Mouse (Mus musculus): ENCODE data around the gene Pknox2. TPM values are rescaled to one million over a fixed set of nuclear protein-coding genes. Genes with fewer than 3 reads are reported as not detected.

Gene Pknox2
- polyA plus RNA-seq, 1 experiment from 2014 or later, result 35.3 TPM

- H3K36me3 ChIP-seq (replicated peaks), result peaks cover 6% of the 10 kb centered on the region; the same call in 1 of the 2 replicates
- H3K9me3 ChIP-seq, result no peaks in the 10 kb centered on the region
- H3K4me1 ChIP-seq, result peaks cover 58% of the 10 kb centered on the region
- DNase-seq (ENCODE audit: extremely low spot score, low spot score), result no peak
- H3K27me3 ChIP-seq (ENCODE audit: poor library complexity, severe bottlenecking), result no peaks in the 10 kb centered on the region
- WGBS, result 58% methylated on average over 1 of the region's 1 CpGs
- H3K4me3 ChIP-seq, result no peak overlapping the region
- H3K27ac ChIP-seq, result peak overlapping the region; percentile 44; the same call in 1 of the 2 replicates
Measured at GRCm38 (mm10) chr9:36961874-36962273, 185.3 kb downstream of the Pknox2 start.

DNA sequence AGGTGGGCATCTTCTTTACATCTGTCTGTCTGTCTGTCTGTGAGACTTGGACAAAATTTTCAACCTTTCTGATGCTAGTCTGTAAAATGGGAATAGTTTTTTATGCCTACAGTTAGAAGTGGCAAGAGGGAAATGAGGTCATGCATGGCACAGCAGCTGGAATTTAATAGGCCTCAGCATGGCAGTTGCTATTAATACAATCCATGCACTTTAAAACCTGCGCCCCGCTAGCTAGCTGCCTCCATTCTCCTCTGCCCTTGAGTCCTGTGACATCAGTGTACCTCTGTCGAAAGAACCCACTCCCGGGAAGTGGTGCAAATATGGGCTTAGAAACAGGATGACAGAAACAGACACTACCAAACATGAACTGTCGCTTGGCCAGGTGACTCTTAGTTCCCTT is 186.1 kb downstream of the Pknox2 start:
- H3K27ac ChIP-seq, result no peak overlapping the region
- peaks cover 51% of the 10 kb centered on the region for H3K4me1 ChIP-seq

DNA sequence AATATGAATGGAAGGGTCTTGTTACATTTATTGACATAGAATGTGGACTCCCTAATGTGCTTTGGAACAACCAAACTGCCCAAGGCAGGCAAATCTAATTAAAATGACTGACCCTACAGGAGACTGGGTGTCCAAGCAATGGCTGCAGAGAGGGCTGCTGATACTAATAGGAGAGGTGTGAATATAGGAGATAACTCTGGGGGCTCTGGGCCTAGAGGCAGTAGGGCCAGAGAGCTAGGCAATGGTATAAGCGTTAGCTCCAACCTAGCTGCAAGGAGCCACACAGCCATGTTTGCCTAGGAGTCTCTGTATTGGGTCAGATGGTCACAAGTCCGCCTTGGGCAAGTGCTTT is 196.1 kb downstream of the Pknox2 start:
- Histone ChIP-seq H3K4me1 (peaks cover 46% of the 10 kb centered on the region), H3K27ac (peak overlapping the region; percentile 65), H3K9me3 (no peaks in the 10 kb centered on the region), H3K4me3 (no peak overlapping the region), H3K27me3 (ENCODE audit: poor library complexity, severe bottlenecking) (no peaks in the 10 kb centered on the region), H3K36me3 (replicated peaks) (peaks cover 33% of the 10 kb centered on the region)
- 68% methylated on average over 2 of the region's 2 CpGs for WGBS
- DNase-seq (ENCODE audit: extremely low spot score, low spot score), result no peak

More for the DNA sequence above, 186.1 kb downstream of the Pknox2 start:
- H3K36me3 ChIP-seq (replicated peaks), result no peaks in the 10 kb centered on the region
- no peak overlapping the region for H3K4me3 ChIP-seq
- H3K9me3 ChIP-seq, result no peaks in the 10 kb centered on the region
- 89% methylated on average over 5 of the region's 5 CpGs for WGBS
- H3K27me3 ChIP-seq (ENCODE audit: poor library complexity, severe bottlenecking), result no peaks in the 10 kb centered on the region
- DNase-seq (ENCODE audit: extremely low spot score, low spot score), result no peak

DNA sequence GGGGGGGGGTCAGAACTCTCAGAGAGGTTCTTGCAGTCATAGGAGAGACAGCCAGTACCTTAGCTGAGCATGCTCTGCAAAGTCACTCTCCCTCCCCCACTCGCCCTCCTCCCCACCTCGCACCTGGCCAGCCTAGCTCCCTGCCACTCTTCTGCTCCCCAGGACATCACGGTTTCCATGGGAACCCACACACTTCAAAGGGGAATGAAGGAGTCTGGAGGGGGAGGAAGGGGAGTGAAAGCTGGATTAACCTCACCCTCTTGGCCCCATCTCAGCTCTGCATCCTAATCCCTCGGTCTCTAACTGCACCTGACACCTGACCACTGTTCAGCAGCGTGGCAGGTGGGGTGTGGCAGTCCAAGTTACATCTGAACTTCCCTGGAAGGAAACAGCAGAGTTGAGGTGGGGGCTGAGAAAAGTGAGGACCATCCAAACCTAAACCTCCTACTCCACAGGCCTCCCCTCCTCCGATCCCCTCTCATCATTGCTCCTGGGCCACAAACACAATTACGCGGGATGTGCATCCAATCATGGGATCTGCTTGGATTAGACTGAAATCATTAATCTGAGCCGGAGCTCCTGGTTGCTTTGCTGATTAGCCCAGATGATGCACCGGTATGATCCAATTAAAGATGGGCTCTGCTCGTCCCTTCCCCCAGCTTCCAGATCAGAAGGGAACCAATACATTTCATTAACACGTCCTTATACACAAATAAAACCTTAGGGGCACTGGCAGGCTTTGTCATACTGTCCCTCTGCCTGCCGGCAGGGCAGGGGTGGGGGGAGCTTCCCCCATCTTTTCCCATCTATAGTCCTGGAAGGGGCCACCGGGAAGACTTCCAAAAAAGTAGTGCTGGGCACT is 196.7 kb downstream of the Pknox2 start:
- Histone ChIP-seq H3K9me3 (no peaks in the 10 kb centered on the region), H3K4me3 (no peak overlapping the region), H3K27ac (peak overlapping the region; percentile 65), H3K4me1 (peaks cover 46% of the 10 kb centered on the region), H3K27me3 (ENCODE audit: poor library complexity, severe bottlenecking) (no peaks in the 10 kb centered on the region), H3K36me3 (replicated peaks) (peaks cover 33% of the 10 kb centered on the region)
- 12% methylated on average over 14 of the region's 14 CpGs for WGBS
- DNase-seq (ENCODE audit: extremely low spot score, low spot score), result peak; percentile 52

- no peak for DNase-seq (ENCODE audit: extremely low spot score, low spot score)
Measured at GRCm38 (mm10) chr9:36948181-36948580, 199.0 kb downstream of the Pknox2 start.

DNA sequence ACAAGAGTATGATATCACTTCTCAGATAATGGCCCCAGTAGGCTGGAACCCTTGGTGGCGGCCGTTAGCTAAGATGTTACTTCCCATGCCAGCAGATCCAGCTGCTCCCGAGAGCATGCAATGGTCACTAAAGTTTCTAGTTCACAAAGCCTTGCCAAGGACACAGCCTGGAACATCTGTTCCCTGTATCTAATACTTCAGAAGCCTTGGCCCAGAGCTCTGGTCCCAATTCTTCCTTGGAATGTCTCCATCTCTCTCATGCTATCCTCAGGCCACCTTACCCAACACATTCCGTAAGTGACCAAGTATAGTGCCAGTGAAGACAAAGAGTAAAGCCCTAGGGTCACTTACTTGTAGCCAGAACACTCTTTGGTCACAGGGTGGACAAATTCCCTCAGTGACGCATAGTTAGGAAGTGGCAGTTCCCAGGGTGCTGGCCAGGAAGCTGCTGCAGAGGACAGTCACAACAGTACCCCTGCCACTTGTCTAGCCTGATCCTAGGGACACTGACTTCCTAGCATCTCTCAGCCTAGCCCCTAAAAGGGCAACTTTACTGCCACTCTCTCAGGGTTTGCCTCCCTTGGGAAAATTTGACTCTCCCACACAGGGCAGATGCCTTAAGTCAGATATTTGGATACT is 200.0 kb downstream of the Pknox2 start:
- Histone ChIP-seq H3K27ac (no peak overlapping the region), H3K4me3 (no peak overlapping the region), H3K9me3 (no peaks in the 10 kb centered on the region), H3K36me3 (replicated peaks) (peaks cover 6% of the 10 kb centered on the region), H3K27me3 (ENCODE audit: poor library complexity, severe bottlenecking) (no peaks in the 10 kb centered on the region), H3K4me1 (peaks cover 72% of the 10 kb centered on the region)
- 92% methylated on average over 5 of the region's 5 CpGs for WGBS
- no peak for DNase-seq (ENCODE audit: extremely low spot score, low spot score)

More at GRCm38 (mm10) chr9:36948181-36948580, 199.0 kb downstream of the Pknox2 start:
- Histone ChIP-seq H3K27me3 (ENCODE audit: poor library complexity, severe bottlenecking) (no peaks in the 10 kb centered on the region), H3K9me3 (no peaks in the 10 kb centered on the region), H3K4me3 (no peak overlapping the region), H3K27ac (peak overlapping the region; percentile 20; the same call in 1 of the 2 replicates), H3K4me1 (peaks cover 63% of the 10 kb centered on the region), H3K36me3 (replicated peaks) (peaks cover 17% of the 10 kb centered on the region)
- 93% methylated on average over 5 of the region's 5 CpGs for WGBS

DNA sequence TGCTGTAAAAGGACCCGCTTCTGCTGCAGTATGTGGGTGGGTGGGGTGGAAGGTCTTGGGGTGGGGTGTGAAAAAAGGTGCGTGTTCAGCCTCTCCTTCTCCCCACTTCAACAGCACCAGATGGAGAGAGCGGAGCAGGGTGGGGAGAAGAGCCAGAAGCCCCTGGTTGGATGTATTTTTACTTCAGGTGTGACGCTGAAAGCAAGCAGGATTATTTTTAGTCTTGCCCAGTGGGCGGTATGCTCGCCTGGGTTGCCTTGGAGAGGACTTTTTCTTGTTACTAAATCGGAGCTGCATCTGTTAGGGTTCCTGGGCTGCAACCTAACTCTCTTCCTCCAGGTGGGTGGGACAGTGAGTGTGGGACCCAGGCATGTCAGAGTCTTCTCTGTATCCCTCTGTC is 202.4 kb downstream of the Pknox2 start:
- DNase-seq (ENCODE audit: extremely low spot score, low spot score), result no peak
- Histone ChIP-seq H3K27me3 (ENCODE audit: poor library complexity, severe bottlenecking) (no peaks in the 10 kb centered on the region), H3K4me3 (no peak overlapping the region), H3K27ac (0 out of 2 replicates have a peak overlapping the region, but pooled peaks have one; percentile 44), H3K4me1 (peaks cover 72% of the 10 kb centered on the region), H3K36me3 (replicated peaks) (0 out of 2 replicates have a peak, but pooled peaks cover 2% of the 10 kb centered on the region), H3K9me3 (no peaks in the 10 kb centered on the region)
- 69% methylated on average over 7 of the region's 7 CpGs for WGBS

DNA sequence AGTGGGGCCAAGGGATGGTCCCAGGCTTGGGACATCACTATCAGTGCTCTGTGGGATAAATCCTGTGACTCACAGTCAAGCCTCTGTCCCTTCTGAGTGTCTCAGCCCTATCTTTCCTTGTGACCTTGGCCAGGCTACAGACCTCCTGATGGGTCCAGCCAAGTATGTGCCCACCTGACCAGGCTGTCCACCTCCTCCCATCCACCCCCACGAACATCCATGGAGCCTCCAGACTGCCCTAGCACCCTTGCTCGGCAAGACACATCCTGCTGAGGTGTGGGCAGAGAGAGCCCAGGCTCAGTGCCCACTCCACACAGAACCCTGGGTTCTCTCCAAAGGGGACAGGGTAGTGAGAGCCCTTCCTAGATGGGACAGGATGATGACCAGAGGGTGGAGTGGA is 204.6 kb downstream of the Pknox2 start:
- peaks cover 70% of the 10 kb centered on the region for H3K4me1 ChIP-seq
- H3K4me3 ChIP-seq, result no peak overlapping the region
- whole genome bisulfite sequencing, result 99% methylated on average over 2 of the region's 2 CpGs

DNA sequence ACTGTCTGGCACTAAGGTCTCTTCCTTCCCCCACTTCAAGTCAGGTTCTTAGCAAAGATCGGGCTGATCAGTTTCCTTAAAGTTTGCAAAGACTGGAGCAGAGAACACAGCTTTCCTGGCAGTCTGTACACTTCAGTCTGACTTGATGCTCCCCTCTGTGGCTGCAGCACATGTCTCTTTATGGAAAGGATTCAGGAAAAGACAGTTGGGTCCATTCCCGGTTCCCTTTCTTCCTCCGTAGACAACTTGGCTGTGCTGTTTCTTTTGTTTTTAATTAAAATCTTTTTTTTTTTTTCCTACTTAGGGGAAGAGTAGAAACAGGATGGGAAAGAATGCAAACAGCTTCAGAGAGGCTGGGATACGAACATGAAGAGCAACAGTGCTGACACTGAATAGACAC is 205.1 kb downstream of the Pknox2 start:
- no peak for DNase-seq (ENCODE audit: extremely low spot score, low spot score)
- 86% methylated on average over 4 of the region's 4 CpGs for WGBS
- Histone ChIP-seq H3K27ac (0 out of 2 replicates have a peak overlapping the region, but pooled peaks have one; percentile 4), H3K27me3 (ENCODE audit: poor library complexity, severe bottlenecking) (no peaks in the 10 kb centered on the region), H3K9me3 (no peaks in the 10 kb centered on the region), H3K4me1 (peaks cover 70% of the 10 kb centered on the region), H3K36me3 (replicated peaks) (no peaks in the 10 kb centered on the region), H3K4me3 (no peak overlapping the region)

More for the DNA sequence above, 204.6 kb downstream of the Pknox2 start:
- no peaks in the 10 kb centered on the region for H3K36me3 ChIP-seq (replicated peaks)
- no peak for DNase-seq (ENCODE audit: extremely low spot score, low spot score)
- H3K27ac ChIP-seq, result 0 out of 2 replicates have a peak overlapping the region, but pooled peaks have one; percentile 4
- no peaks in the 10 kb centered on the region for H3K9me3 ChIP-seq
- H3K27me3 ChIP-seq (ENCODE audit: poor library complexity, severe bottlenecking), result no peaks in the 10 kb centered on the region

DNA sequence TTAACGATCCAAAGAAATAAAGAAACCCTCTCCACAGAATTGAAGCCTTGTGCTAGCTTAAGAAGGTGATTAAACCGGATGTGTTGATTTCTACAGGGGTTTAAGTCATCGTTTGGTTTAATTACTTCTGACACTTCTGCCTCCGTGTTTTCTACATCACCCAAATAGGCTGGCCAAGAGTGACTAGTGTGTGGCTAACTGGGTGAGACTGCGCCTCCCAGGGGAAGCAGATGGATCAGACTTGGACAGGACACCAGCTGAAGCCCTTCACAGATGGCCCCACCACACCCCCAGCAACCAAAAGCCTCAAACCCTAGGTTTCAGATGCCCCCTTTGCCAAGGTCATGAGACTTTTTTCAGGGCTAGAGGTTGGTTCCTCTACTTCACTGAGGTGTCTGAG is 205.6 kb downstream of the Pknox2 start:
- Histone ChIP-seq H3K27ac (0 out of 2 replicates have a peak overlapping the region, but pooled peaks have one; percentile 11), H3K4me3 (no peak overlapping the region), H3K27me3 (ENCODE audit: poor library complexity, severe bottlenecking) (no peaks in the 10 kb centered on the region), H3K36me3 (replicated peaks) (no peaks in the 10 kb centered on the region), H3K4me1 (peaks cover 70% of the 10 kb centered on the region), H3K9me3 (no peaks in the 10 kb centered on the region)
- DNase-seq (ENCODE audit: extremely low spot score, low spot score), result no peak
- 12% methylated on average over 5 of the region's 5 CpGs for WGBS

- no peak for DNase-seq (ENCODE audit: extremely low spot score, low spot score)
- 67% methylated on average over 8 of the region's 8 CpGs for whole genome bisulfite sequencing
- Histone ChIP-seq H3K4me1 (peaks cover 71% of the 10 kb centered on the region), H3K27me3 (ENCODE audit: poor library complexity, severe bottlenecking) (no peaks in the 10 kb centered on the region), H3K4me3 (no peak overlapping the region), H3K9me3 (no peaks in the 10 kb centered on the region), H3K27ac (peak overlapping the region; percentile 66; the same call in 1 of the 2 replicates), H3K36me3 (replicated peaks) (peaks cover 8% of the 10 kb centered on the region)
Measured at GRCm38 (mm10) chr9:36938601-36939078, 208.6 kb downstream of the Pknox2 start.

GRCm38 (mm10) chr9:36933813-36934493 is 213.3 kb downstream of the Pknox2 start:
- 47% methylated on average over 16 of the region's 16 CpGs for whole genome bisulfite sequencing
- Histone ChIP-seq H3K9me3 (peaks cover 5% of the 10 kb centered on the region; the same call in 1 of the 2 replicates), H3K4me1 (peaks cover 28% of the 10 kb centered on the region), H3K27ac (no peak overlapping the region), H3K27me3 (ENCODE audit: poor library complexity, severe bottlenecking) (no peaks in the 10 kb centered on the region), H3K4me3 (no peak overlapping the region), H3K36me3 (replicated peaks) (peaks cover 32% of the 10 kb centered on the region)
- peak; percentile 72 for DNase-seq (ENCODE audit: extremely low spot score, low spot score)
